Mouse (Mus musculus): Measurements from ENCODE around the gene Il11ra1. TPM values are rescaled to one million over a fixed set of nuclear protein-coding genes. Genes with fewer than 3 reads are reported as not detected.
"Not testable (repeated sequence)": the region's sequence is repeated elsewhere in the genome, so short reads cannot be mapped to it uniquely, and the experiment has no call there.

Gene Il11ra1
- total RNA-seq (2015; ENCODE audit: low replicate concordance) = 6.5 and 28.5 TPM in 2 replicates
- total RNA-seq (2017; ENCODE audit: low replicate concordance) = 7.2 TPM in 1 of 2 replicates, not detected in the other

DNA sequence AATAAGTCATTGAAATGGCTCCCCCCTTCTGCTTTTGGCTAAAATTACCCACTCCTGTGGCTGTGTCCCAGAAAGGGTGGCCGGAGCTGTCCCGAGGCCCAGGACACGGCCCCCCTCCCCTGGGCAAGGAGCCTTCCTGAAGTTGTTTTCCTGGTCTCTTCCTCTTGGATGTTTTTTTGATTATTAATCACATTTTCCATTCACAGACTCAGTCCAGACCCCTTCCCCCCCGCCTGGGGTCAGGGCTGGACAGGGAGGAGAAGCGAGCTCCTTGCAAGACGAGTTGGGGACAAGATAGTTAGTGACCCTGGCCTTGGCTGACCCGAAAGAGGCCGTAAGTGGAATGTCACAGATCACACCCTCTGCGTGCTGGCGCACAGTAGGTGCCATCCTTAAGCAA, at the start of gene Il11ra1:
Il11ra1 (plus strand) TSS at position 207 of the 400 bp plus-strand sequence.
- ATAC-seq (replicated peaks; ENCODE audit: low FRiP score, poor library complexity, severe bottlenecking) = not testable (repeated sequence)

DNA sequence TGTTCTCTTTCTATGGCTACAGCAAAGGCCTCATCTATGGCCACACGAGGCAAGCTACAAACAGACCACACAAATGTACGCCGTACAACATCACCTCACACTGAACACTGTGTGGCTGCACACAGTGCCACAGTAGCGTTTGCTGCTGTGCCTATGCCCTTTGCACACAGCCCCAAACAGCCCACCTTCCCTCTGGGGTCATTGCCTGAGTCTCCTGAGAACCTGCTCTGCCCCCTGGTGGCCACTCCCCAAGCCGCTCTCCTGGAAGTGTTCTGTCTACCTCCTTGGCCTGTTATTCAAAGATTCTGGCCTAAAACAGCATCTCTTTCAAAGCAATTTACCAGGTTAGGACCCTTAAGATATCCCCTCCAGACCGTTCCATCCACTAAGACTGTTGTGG, 46.5 kb upstream of the Il11ra1 start:
- no peak for ATAC-seq (replicated peaks; ENCODE audit: low FRiP score, poor library complexity, severe bottlenecking)

DNA sequence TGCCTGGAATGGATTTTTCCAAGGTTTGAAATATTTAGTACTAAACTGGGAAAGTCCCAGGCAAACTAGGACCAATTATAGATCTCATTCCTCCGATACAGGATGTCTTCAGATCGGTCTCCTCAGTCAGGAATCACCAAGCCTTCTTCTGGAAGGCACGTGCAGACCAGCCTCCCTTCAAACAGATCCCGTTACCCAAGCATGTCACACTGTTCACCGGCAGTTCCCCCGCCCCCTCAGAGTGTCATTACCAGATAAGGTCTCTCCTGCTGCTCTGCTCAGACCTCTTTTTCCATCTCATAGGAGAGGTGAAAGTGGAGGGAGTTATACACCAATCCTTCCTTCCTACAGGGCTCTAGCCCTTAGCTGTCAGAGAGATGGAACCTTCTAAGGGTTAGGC, 46.1 kb upstream of the Il11ra1 start:
- ATAC-seq (replicated peaks; ENCODE audit: low FRiP score, poor library complexity, severe bottlenecking) = no peak

DNA sequence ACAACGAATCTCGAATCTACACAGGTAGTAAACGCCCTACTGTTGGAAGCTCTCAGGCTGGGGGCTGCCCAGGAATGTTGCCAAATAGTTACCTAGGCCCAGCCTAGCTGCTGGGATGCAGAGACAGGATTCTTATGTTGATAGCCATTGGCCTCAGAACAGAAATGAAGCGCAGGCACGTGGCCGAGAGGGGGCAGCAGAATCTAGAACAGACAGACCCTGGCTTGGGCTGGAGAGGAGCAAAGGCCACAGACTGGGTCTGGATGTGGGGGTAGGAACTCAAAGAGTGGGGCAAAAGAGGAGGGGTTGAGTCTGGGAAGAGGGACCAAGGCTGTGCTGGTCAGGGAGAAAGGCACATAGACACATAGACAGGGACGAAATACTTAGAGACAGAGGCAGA, 45.6 kb upstream of the Il11ra1 start:
- ATAC-seq (replicated peaks; ENCODE audit: low FRiP score, poor library complexity, severe bottlenecking) = no peak

DNA sequence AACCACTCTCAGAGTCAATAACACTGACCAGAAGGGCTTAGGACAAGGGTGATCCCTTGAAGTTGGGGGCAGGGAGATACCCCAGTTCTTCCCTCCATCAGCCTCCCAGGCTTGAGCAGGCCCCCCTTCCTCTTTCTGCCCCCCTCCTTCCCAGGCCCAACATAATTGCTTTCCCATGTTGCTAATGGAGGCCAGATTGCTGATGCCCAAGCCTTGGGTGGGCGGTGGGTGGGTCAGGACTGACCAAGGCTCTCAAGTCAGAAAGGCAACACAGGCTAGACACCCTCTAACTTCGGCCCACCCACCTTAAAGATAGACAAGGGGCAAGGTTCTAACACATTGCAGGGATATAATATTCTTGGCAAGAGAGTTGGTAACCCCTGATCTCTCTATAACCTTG, 44.3 kb upstream of the Il11ra1 start:
- no peak for ATAC-seq (replicated peaks; ENCODE audit: low FRiP score, poor library complexity, severe bottlenecking)

DNA sequence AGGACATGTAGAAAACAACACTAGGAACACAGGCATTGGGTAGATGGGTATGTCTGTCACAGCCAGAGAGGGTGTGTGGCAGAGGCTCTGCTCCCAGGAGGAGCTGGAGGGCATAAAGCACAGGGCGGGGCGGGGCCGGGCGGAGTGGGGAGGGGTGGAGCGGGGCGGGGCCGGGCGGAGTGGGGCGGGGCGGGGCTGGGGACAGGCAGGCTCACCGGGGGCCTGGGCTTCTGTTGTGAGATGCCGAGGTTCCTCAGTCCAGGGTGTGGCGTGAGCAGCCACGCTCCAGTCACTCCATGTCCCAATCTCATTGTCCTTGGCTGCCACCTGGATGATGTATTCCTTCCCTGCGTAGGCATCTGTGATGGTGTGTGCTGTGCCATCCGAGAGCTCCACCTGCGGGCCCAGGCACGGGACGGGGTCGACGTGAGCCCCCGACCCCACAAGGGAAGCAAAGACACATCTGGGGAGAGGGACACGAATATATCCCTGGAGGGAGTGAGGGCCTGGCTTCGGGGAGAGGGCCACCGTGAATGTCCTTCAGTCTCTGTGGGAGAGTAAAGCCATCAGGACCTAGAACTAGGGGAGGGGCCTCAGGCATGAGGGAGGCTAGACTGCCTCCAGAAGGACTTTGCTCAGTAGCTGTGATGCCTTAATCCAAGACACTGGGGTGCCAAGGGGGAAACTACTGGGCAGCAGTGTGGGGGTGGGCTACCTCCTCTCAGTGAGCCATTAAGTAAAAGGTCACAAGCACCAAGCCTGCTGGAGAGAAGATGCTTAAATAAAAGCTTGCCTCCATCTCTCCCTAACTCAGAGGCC, 41.0 kb upstream of the Il11ra1 start:
- ATAC-seq (replicated peaks; ENCODE audit: low FRiP score, poor library complexity, severe bottlenecking) = no peak

DNA sequence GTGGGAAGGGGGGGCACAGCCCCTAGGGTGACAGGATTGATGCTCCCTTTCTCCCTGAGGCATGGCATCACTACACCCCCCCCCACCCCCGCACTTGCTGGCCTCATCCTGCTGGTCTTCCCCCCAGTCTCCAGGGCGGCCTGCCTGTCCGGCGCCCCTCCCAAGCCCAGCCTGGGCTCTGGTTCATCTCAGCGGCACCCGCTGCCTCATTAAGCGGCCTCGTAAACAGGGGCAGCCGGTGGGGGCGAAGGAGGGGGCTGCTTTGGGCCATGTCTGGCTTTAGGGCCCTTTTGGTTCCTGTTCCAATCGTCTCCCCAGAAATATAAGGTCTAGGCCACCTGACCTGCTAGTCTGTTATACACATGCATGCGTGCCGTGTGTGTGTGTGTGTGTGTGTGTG, 40.2 kb upstream of the Il11ra1 start:
- no peak for ATAC-seq (replicated peaks; ENCODE audit: low FRiP score, poor library complexity, severe bottlenecking)

DNA sequence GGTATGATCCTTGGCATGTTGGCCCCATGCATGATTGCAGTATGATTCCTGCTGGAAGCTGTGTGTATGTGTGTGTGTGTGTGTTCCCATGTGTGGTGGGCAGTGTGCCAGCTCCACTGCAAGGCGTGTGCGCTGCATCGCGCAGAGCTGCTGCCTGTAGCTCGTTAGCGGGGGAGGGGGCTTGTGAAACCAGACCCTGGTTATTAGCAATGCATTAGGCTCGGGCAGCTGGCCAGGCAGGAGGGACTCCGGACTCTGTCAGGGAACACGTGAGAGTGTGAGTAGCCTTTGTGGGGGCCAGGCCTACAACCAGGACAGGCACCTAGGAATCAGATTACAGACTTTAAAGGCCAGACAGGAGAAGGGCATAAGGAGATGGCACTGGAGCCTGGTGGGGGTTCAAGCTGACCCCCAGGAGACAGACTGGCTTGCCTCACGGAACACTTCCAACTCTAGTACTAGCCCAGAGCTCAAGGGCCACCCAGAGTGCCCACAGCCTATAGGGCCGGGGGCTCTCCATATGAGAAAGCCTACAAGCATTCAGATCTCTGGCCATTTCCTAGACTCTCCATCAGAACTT, 38.8 kb upstream of the Il11ra1 start:
- no peak for ATAC-seq (replicated peaks; ENCODE audit: low FRiP score, poor library complexity, severe bottlenecking)

DNA sequence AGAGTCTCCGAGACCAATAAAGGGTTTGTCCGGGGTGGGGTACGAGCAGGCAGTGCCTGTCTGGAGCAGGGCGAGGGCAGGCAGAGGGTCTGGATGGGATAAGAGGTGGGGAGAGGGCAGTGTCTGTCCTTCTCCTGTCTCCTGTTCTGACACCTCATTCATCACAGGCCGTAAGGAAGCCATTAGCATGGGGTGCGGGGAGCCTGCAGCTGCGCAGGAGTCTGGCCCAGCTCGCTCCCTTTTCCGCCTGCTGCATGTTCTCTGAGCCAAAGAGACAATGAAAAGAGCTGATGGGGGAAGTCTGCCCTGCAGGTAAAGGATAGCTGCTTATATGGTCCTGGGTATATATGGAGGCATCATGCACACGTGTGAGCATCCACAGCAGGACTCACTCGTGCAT, 37.1 kb upstream of the Il11ra1 start:
- ATAC-seq (replicated peaks; ENCODE audit: low FRiP score, poor library complexity, severe bottlenecking) = no peak

DNA sequence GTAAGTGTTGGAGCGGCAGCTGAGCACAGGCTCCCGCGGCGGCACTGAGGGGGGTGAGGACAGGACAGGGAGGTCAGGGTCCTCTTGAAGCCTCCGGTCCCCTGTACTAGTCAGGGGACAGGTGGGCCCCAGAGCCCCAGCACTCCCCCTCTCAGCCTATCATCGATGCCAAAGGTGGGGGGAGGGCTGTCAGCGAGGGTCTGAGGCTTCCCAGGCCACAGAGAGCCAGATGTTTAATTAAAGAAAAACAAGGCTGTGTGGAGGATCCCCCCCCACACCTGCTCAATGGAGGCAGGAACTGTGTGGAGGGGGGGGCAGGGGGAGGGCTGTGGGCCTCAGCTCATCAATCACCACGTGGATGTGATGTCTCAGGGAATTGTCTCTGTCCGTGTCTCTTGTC, 36.2 kb upstream of the Il11ra1 start:
- no peak for ATAC-seq (replicated peaks; ENCODE audit: low FRiP score, poor library complexity, severe bottlenecking)

DNA sequence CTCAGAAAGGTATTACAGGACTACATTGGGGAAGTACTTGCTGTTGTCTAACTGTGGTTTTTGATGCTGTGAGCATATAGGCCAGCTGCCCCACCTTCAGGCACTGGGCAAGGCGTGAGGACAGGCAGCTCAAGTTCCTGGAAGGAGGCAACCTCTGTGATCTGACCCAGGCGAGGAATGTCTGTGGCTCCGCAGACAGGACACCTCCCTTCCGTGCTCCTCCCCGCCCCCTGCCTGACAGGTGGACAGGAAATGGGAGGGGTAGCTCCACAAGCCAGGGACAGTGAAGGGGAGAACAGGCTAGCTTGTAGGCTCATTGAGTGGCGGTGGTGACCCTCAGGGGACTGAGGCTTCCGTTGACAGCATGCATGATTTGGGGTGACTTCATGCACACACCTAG, 35.3 kb upstream of the Il11ra1 start:
- ATAC-seq (replicated peaks; ENCODE audit: low FRiP score, poor library complexity, severe bottlenecking) = no peak

DNA sequence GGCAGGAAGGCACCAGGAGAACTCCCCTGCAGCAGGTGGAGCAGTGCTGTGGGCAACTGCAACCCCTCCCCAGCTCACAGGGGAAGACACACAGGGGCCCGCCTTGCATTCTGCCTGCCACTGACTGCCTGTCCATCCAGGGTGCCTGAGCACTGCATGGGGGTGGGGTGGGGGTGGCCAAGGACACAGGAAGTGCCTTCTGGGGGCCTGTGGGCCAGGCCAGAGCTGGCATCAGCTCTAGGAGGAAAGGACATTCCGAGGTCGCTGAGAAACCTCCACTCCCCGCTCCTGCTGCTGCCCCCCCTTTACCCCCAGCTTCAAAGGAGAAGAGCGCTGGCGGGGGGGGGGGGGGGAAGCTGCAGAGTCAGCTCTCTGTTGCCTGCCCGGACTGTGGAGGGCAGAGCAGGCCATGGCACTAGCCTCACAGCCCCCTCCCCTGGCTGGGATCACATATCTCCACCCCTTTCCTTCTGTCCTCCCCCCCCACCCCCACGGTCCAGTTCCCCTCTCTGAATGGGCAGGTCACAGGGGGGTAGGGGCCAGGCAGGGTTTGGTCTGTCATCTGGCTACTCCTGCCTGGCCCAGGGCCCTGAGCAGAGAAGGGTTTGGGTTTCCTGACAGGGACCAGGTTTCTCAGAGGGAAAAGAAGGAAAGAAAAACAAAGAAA, 34.6 kb upstream of the Il11ra1 start:
- ATAC-seq (replicated peaks; ENCODE audit: low FRiP score, poor library complexity, severe bottlenecking) = no peak

DNA sequence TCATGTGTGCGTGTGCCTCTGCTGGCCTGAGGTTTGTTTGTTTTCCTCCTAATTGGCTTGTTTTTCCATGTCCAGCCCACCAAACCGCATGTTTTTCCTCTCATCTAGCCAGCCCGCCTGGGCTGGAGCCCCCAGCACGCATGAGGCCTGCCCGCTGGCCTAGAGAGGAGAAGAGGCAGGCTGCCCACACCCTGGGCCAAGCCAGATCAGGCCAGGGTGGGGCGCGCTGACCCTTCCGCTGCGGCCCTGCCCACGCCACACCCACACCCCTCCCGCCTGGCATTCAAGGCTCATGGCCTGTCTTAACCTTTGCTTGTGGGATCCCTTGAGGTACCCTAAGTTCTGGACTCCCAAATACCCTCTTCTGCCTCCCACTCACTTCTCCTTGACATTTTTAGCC, 33.1 kb upstream of the Il11ra1 start:
- ATAC-seq (replicated peaks; ENCODE audit: low FRiP score, poor library complexity, severe bottlenecking) = no peak

DNA sequence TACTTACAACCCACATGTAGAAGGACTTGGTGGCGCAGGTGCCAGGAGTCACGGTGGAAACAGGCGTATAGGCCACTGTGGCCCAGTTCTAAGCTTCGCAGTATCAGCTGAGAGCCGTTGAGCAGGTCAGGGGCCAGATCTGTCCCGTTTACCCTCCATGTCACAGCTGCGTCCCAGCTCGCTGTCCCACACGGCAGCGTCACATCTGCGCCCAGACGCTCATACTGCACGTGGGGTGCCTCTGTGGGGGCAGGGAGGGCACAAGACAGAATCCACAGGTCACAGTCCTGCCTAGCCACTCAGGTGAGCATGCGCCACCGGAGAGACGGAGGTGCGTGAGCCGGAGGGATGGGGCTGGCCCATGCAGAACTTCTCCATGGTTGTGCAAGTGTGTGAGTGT, 29.0 kb upstream of the Il11ra1 start:
- ATAC-seq (replicated peaks; ENCODE audit: low FRiP score, poor library complexity, severe bottlenecking) = no peak

DNA sequence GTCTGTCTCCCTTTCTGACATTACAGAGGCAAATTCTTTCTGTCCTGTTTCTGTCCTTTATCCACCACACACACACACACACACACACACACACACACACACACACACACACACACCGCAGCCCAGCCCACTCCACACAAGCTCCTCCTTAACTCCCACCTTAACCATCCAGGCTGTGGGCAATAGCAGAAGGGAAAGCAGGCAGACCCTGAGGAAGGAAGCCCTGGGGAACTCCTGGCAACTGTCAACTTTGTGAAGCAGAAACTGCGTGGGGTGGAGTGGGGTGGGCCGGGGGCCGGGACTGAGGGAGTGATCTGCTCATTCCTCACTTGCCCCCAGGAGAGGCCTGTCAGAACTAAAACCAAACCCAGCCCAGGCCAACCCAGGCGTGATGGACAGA, 28.3 kb upstream of the Il11ra1 start:
- ATAC-seq (replicated peaks; ENCODE audit: low FRiP score, poor library complexity, severe bottlenecking) = no peak

DNA sequence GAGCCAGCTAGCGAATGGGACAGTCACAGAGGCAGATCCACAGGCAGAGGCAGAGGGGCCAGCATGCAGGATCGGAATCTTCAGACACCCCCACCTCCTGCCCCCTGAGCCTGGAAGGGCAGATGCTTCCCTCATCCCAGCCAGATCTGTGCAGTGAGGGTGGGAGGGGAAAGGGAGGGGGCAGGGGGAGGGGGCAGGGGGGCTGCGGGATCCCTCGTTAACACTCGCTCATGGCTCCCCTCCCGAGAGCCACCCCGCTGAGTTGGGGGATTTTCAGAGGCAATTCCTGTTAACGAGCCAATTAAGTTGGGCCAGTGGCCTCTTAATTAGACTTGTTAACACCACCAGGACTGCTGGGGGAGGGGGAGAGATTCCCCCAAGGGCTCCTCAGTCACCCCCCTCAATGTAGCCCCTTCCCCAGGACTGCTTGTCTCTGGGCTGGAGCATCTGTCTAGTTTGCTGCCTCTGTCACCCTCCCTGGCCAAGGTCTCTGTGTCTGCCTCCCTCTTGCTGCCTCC, 27.8 kb upstream of the Il11ra1 start:
- ATAC-seq (replicated peaks; ENCODE audit: low FRiP score, poor library complexity, severe bottlenecking) = no peak

DNA sequence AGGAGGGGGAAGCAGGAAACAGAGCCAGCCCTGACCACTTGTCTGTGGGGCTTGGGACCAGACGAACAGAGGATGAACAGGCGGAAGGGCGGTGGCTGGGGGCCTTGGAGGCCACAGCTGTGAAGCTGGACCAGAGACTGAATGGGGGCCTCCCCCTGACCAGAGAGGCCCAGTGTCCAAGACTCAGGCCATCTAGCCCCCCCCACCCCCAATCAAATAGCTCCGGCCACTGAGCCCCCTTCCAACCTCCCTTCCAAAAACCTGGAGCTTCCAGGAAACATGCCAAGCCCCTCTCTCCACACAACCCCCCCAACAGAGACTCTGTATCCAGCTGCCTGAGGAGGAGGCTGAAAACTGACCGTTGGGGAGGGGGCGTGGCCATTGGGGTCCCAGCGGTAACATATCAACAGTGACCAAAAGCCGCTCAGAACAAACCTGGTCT, 27.2 kb upstream of the Il11ra1 start:
- ATAC-seq (replicated peaks; ENCODE audit: low FRiP score, poor library complexity, severe bottlenecking) = no peak

DNA sequence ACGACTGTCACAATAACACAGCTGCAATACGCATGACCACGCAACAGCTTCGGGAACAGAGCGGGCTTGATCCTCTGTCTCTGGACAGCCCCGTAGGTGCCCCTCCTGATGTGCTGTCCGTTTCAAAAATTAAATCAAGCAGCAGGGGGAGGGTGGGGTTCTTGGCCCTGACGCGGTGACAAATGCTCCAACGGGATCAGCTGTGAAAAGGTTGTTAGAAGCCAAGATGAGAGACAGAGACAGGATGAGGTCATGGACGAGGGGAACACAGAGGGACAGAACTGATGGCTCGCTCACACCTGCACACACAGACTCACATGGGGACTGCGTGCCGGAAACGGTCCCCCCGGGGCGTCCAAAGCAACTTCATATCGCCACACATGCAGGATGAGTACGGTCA, 26.6 kb upstream of the Il11ra1 start:
- ATAC-seq (replicated peaks; ENCODE audit: low FRiP score, poor library complexity, severe bottlenecking) = no peak

DNA sequence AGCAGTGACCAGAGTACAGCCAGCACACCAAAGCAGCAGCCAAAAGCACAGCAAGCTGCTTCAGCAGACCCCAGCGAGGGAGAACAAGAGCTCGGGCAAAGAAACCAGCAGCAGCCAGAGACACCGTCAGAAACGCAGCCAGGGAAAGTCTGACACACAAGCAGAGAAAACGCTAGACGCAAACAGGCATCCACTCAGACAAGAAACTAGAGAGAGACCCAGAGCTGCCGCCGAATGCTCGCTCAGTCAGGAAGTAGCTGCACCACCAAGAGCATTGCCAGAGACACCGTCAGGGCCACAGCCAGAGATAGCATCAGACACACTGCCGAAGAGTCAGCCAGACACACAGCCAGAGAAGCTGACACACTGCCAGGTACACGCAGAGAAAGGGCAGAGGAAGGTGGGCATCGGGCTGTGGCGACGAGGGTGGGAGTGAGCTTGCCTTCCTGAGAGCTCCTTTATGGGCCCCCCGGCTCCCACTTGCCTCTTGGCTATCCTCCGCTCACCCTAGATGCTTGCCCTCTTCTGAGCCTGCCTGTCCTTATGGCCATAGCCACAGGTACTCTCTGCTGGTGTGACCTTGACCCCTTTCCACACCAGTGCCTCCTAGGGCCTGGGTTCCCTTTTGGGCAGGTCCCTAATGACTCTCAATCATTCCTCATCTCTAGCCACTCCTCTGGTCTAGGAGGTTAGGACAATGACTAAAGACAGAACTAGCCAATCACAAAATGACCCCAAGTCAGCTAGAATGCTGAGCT, 23.4 kb upstream of the Il11ra1 start:
- no peak for ATAC-seq (replicated peaks; ENCODE audit: low FRiP score, poor library complexity, severe bottlenecking)

DNA sequence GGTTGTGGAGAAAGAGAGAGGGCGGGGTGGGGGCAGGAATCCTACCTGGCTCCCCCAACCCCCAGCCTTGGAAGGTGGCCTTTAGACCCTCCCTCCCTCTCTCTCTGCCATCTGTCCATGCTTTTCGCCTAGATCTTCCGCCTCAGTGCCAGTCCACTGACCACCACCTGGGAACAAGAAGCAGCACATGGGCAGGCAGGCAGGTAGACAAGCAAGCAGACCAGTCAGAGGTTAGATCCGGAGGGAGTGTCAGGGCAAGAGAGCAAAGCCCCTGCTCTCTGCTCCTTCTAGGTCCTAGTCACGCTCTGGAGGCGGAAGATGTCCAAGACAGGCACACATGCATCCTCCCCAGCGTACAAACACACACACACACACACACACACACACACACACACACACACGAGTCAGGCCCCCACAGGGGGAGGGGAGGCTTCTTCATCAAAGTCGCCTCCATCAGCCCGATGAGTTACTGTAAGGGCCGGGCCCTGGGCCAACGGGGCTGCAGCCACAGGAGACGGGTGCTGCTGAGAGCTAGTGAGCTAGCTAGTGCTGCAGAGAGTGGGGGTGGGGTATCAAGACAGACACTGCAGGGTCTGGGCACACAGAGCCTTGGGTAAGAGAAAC, 22.7 kb upstream of the Il11ra1 start:
- ATAC-seq (replicated peaks; ENCODE audit: low FRiP score, poor library complexity, severe bottlenecking) = no peak

Measured in erythroid progenitor cell, adult 5-6 weeks (primary cell).